25 mouse cellular contexts compared by ENCODE assay signal in genomic region chr6:139154802-139155201, GRCm38 (mm10).
DNase-seq lines count a peak whose midpoint lies in the region; ATAC-seq and TF ChIP-seq lines count a peak whose summit lies in the region.
"Had no signal": no experiment of that assay in that cellular context is flagged by ENCODE, and none has a peak within 500 bp of the region (broad histone marks: within the 10 kb centered on the region; RNA-seq: fewer than 3 reads in every experiment).

No protein-coding gene starts in this region.

- H3K36me3 ChIP-seq in forebrain, embryonic 13.5 days (ENCODE audit: poor library complexity, severe bottlenecking), result no peaks in the 10 kb centered on the region
- no peaks in the 10 kb centered on the region for H3K36me3 ChIP-seq in forebrain, embryonic 12.5 days (replicated peaks)
- no peaks in the 10 kb centered on the region for H3K36me3 ChIP-seq in forebrain, embryonic 15.5 days
- no peaks in the 10 kb centered on the region for H3K36me3 ChIP-seq in forebrain, embryonic 10.5 days (replicated peaks)
- H3K36me3 ChIP-seq in forebrain, postnatal 0 days (ENCODE audit: insufficient read depth), result no peaks in the 10 kb centered on the region
- no peaks in the 10 kb centered on the region for H3K36me3 ChIP-seq in hindbrain, embryonic 12.5 days
- H3K36me3 ChIP-seq: embryonic facial prominence, embryonic 13.5 days; embryonic facial prominence, embryonic 15.5 days; G1E had no signal

- H3K4me2 ChIP-seq in forebrain, embryonic 13.5 days, result no peak overlapping the region
- no peak overlapping the region for H3K4me2 ChIP-seq in forebrain, embryonic 12.5 days
- no peak overlapping the region for H3K4me2 ChIP-seq in forebrain, embryonic 15.5 days (replicated peaks)
- no peak overlapping the region for H3K4me2 ChIP-seq in forebrain, postnatal 0 days (ENCODE audit: low read depth)
- no peak overlapping the region for H3K4me2 ChIP-seq in hindbrain, embryonic 12.5 days (replicated peaks)
- H3K4me2 ChIP-seq: embryonic facial prominence, embryonic 13.5 days; embryonic facial prominence, embryonic 15.5 days had no signal

- no peak overlapping the region for H3K27ac ChIP-seq in forebrain, embryonic 13.5 days
- H3K27ac ChIP-seq in forebrain, embryonic 12.5 days, result no peak overlapping the region
- H3K27ac ChIP-seq in forebrain, embryonic 15.5 days (replicated peaks), result no peak overlapping the region
- H3K27ac ChIP-seq in forebrain, embryonic 10.5 days, result no peak overlapping the region
- no peak overlapping the region for H3K27ac ChIP-seq in forebrain, postnatal 0 days (ENCODE audit: low read depth, low read length)
- H3K27ac ChIP-seq in hindbrain, embryonic 12.5 days, result no peak overlapping the region
- H3K27ac ChIP-seq: embryonic facial prominence, embryonic 13.5 days; embryonic facial prominence, embryonic 15.5 days had no signal

- 97% methylated on average over 1 of the region's 1 CpGs for WGBS in forebrain, embryonic 13.5 days
- 89% methylated on average over 1 of the region's 1 CpGs for WGBS in forebrain, embryonic 12.5 days
- WGBS in forebrain, embryonic 15.5 days, result 75% methylated on average over 1 of the region's 1 CpGs
- WGBS in forebrain, embryonic 10.5 days, result 94% methylated on average over 1 of the region's 1 CpGs
- WGBS in forebrain, postnatal 0 days, result 69% methylated on average over 1 of the region's 1 CpGs
- 91% methylated on average over 1 of the region's 1 CpGs for WGBS in hindbrain, embryonic 12.5 days

- H3K4me3 ChIP-seq in forebrain, embryonic 13.5 days, result no peak overlapping the region
- H3K4me3 ChIP-seq in forebrain, embryonic 12.5 days (replicated peaks), result no peak overlapping the region
- H3K4me3 ChIP-seq in forebrain, embryonic 15.5 days, result no peak overlapping the region
- H3K4me3 ChIP-seq in forebrain, embryonic 10.5 days, result no peak overlapping the region
- H3K4me3 ChIP-seq in forebrain, postnatal 0 days (ENCODE audit: low read depth, low read length), result no peak overlapping the region
- H3K4me3 ChIP-seq in hindbrain, embryonic 12.5 days, result no peak overlapping the region
- H3K4me3 ChIP-seq: embryonic facial prominence, embryonic 13.5 days; embryonic facial prominence, embryonic 15.5 days; erythroblast, embryonic 14.5 days had no signal

- ATAC-seq in forebrain, embryonic 13.5 days, result peak; percentile 53; the same call in 1 of the 2 replicates
- no peak for ATAC-seq in forebrain, embryonic 12.5 days (ENCODE audit: low FRiP score)
- ATAC-seq in forebrain, embryonic 15.5 days (replicated peaks), result peak; percentile 63; the same call in 1 of the 2 replicates
- peak; percentile 63; the same call in 1 of the 2 replicates for ATAC-seq in forebrain, postnatal 0 days
- ATAC-seq in hindbrain, embryonic 12.5 days (ENCODE audit: low FRiP score), result no peak
- ATAC-seq: activated CD4-positive, CD25-positive, alpha-beta regulatory T cell, adult 4 months; CD4-positive, CD25-positive, alpha-beta regulatory T cell, adult 4 months; Patski had no signal

- no peak overlapping the region for H3K9ac ChIP-seq in forebrain, embryonic 13.5 days
- no peak overlapping the region for H3K9ac ChIP-seq in forebrain, embryonic 12.5 days
- H3K9ac ChIP-seq in forebrain, embryonic 15.5 days (replicated peaks), result no peak overlapping the region
- H3K9ac ChIP-seq in forebrain, postnatal 0 days, result no peak overlapping the region
- H3K9ac ChIP-seq in hindbrain, embryonic 12.5 days, result no peak overlapping the region
- H3K9ac ChIP-seq: embryonic facial prominence, embryonic 13.5 days; embryonic facial prominence, embryonic 15.5 days had no signal

- no peaks in the 10 kb centered on the region for H3K9me3 ChIP-seq in forebrain, embryonic 13.5 days (replicated peaks)
- H3K9me3 ChIP-seq in forebrain, embryonic 12.5 days, result no peaks in the 10 kb centered on the region
- no peaks in the 10 kb centered on the region for H3K9me3 ChIP-seq in forebrain, embryonic 15.5 days
- H3K9me3 ChIP-seq in forebrain, embryonic 10.5 days, result no peaks in the 10 kb centered on the region
- no peaks in the 10 kb centered on the region for H3K9me3 ChIP-seq in forebrain, postnatal 0 days (ENCODE audit: low read length)
- no peaks in the 10 kb centered on the region for H3K9me3 ChIP-seq in hindbrain, embryonic 12.5 days (replicated peaks)
- H3K9me3 ChIP-seq: embryonic facial prominence, embryonic 13.5 days; embryonic facial prominence, embryonic 15.5 days had no signal

- no peaks in the 10 kb centered on the region for H3K27me3 ChIP-seq in forebrain, embryonic 13.5 days
- H3K27me3 ChIP-seq in forebrain, embryonic 12.5 days, result no peaks in the 10 kb centered on the region
- no peaks in the 10 kb centered on the region for H3K27me3 ChIP-seq in forebrain, embryonic 15.5 days
- H3K27me3 ChIP-seq in forebrain, embryonic 10.5 days (ENCODE audit: poor library complexity, severe bottlenecking), result no peaks in the 10 kb centered on the region
- H3K27me3 ChIP-seq in forebrain, postnatal 0 days (ENCODE audit: insufficient read depth, low read length), result no peaks in the 10 kb centered on the region
- H3K27me3 ChIP-seq in hindbrain, embryonic 12.5 days, result no peaks in the 10 kb centered on the region
- H3K27me3 ChIP-seq: CH12.LX; embryonic facial prominence, embryonic 13.5 days; embryonic facial prominence, embryonic 15.5 days; Patski had no signal

- DNase-seq in forebrain, embryonic 10.5 days (ENCODE audit: extremely low spot score, low spot score), result no peak
- no peak for DNase-seq in forebrain, postnatal 0 days
- DNase-seq: adrenal gland, adult 8-10 months; adrenal gland, postnatal 14 days; adrenal gland, postnatal 36 days; B cell, adult 2 months; cerebellum, adult 11 months; cerebellum, adult 18-20 months; cerebellum, adult 8-10 months; cerebellum, adult 9-11 months; cerebellum, postnatal 14 days; cerebellum, postnatal 36 days; embryo, embryonic 11 days had no signal

- TF ChIP-seq CTCF in forebrain, postnatal 0 days (IDR thresholded peaks at IDR 0.05; ENCODE audit: low read depth), result no peak

- no peaks in the 10 kb centered on the region for H3K4me1 ChIP-seq in forebrain, embryonic 13.5 days
- no peaks in the 10 kb centered on the region for H3K4me1 ChIP-seq in forebrain, embryonic 12.5 days
- H3K4me1 ChIP-seq in forebrain, embryonic 15.5 days, result no peaks in the 10 kb centered on the region
- no peaks in the 10 kb centered on the region for H3K4me1 ChIP-seq in forebrain, embryonic 10.5 days
- no peaks in the 10 kb centered on the region for H3K4me1 ChIP-seq in forebrain, postnatal 0 days (ENCODE audit: insufficient read depth)
- no peaks in the 10 kb centered on the region for H3K4me1 ChIP-seq in hindbrain, embryonic 12.5 days
- H3K4me1 ChIP-seq: embryonic facial prominence, embryonic 13.5 days; embryonic facial prominence, embryonic 15.5 days had no signal

Comparison
In these comparisons a context has a peak if more than half of its experiments do, and no peak if none do; other contexts are left out.
1. ATAC-seq: peak in forebrain, embryonic 13.5 days (single experiment), forebrain, embryonic 15.5 days (single experiment) and forebrain, postnatal 0 days (single experiment); none in forebrain, embryonic 12.5 days (single experiment) and hindbrain, embryonic 12.5 days (single experiment).